Mouse (Mus musculus): ENCODE results near the gene Grb14.

Grb14 gene

DNA sequence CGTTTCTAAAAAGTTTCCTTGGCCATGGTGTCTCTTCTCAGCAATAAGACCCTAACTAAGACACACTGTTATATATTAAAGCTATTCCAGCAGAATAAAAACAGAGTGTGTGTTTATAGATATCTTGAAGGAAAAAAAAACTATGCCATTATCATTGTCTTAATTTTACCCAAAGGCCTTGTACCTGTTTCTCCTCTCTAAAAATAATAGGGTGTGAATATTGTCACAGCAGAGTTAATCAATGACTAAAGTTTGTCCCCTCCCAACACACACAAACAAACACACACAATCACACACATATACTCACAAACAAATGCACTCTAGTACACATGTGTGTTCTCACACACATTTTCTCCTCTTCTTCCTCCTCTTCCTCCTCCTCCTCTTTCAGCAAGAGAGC lies at the start of gene Grb14:
Gene Grb14 (minus strand): TSS at position 101 of the 400 bp plus-strand sequence.
- no peak for DNase-seq (ENCODE audit: low spot score)

DNA sequence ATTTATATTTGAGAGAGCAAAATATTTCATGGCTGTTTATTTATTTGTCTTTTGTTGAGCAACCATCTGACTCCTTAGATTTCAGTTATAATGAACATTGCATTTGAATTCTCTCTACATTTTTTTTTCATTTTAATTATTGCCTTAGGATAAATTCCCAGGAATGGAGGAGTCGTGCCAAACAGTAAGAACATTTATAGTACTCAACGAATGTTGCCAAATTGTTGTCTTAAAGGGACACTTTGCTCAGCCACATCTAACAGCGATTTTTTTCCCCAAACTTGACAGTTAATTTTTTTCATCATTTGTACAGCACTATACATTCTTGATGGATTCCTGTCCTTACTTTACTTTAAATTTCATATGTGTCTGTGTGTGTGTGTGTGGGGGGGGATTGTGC lies 47.4 kb upstream of the Grb14 start:
- no peak for DNase-seq (ENCODE audit: low spot score)

DNA sequence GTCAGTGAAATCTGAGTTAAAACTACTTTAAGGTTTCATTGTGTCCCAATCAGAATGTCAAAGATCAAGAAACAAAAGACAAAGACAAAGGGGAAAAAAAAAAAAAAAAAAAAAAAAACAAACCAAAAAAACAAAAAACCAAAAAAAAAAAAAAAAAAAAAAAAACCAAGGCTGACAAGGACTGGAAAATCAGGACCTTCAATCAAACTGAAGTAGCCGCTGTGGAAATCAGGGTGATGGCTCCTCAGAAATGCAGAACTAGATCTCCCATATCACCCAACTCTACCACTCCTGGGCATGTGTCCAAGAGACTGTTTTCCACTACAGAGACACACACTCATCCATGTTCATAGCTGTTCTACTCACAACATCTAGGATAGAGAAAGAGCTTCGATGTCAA lies 29.0 kb upstream of the Grb14 start:
- no peak for DNase-seq (ENCODE audit: low spot score)

DNA sequence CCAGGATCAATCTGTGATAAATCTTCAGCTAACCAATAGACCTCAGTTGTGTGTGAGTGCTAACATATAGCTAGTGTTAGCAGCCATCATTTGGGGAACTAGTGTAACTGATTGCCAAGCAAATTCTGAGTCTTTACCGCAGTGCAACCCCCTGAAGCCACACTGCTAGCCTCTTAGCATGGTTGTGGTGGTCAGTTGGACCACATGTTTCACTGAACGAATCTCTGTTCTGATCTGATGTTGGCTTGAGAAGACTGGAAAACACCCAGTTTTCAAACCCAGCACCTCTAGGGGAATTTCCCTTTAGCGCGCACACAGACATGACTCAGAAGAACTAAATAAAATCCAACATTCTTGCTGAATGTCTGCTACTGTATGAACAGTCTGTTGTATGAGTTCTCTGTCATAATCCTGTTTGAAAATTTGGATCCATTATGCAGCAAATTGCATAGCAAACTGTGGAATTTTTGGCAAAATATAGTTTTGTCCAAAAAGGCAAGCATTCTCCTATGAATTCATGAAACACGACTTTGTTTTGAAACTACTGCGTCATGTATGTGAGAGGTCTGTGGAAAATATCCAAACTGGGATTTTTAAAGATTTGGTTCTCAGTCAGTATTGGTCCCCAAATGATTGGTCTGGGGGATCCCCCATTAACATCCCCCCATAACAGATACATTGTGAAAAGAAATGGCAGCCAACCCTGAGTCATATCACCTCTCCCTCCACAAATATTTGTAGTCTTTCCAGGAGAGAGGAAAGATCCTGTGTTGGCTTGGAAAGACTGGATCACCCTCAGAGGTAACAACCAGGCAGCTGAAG lies 27.6 kb upstream of the Grb14 start:
- DNase-seq (ENCODE audit: low spot score), result no peak

DNA sequence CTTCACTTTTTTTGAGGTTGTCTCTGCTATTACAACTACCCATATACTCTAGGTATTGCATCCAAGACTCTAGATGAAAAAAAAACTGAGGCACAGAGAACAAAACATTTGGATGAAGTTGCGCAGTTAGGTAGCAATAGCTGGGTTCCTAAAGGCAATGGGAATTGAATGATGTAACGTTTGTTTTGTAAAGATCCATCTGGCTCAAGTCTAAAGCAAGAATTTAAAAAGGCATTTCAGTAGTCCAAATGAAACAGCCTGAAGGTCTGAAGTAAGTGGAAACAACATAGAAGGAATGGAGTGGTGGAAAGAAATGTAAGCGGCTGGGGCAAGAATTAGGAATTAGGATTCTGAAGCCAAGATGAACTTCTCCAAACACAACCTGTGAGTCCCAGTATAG lies 26.0 kb upstream of the Grb14 start:
- DNase-seq (ENCODE audit: low spot score), result no peak

DNA sequence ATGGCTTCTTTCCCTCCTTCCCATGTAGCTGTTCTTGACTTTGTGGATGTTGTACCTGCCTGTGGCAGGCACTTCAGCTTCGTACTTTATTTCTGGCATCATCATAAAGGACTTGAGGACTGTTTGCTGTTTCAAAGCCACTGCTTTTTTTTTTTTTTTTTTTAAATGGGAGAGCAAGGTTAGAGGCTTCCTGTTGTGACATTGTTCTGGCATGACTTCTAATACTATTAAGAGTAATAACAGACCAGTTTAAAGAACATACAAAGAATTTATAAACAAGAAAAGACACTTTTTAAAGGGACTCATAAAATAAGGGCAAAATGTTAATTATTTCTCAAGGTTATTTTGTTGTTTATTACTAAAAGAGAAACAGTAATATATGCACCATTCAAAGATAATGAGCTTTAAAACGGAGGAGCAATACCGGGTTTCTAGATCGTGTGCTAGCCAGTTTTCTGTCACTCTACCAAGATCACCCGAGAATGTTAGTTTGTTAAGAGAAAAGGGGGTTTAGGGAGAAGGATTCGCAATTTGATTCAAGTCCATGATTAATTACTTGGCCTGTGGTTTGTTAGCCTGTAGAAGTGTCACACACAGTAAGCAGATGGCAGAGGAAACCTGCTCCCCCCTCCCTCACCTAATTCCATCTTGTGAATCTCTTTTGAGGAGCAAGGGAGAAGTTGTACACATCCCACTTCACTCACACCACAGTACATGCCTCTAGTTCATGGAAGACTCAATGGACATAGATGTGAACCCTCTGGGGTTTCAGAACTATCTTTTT lies 23.6 kb upstream of the Grb14 start:
- no peak for DNase-seq (ENCODE audit: low spot score)

DNA sequence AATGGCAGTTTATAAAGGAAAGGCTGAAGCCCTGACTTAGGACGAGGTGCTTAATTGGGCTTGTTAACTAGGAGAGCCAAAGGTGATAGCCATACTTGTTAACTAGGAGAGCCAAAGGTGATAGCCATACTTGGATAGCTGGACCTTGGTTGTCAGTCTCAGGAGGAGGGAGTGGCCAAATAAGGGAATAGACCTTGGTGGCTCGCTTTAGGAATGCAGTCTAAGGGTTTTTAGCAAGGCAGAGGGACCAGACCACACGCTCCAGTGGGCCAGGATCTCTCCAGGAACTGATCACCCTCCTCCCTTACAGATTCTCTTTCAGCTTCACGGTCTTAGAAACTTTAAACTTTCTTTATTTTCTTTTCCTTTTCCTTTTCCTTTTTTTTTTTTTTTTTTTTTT lies 13.4 kb upstream of the Grb14 start:
- DNase-seq (ENCODE audit: low spot score), result no peak

DNA sequence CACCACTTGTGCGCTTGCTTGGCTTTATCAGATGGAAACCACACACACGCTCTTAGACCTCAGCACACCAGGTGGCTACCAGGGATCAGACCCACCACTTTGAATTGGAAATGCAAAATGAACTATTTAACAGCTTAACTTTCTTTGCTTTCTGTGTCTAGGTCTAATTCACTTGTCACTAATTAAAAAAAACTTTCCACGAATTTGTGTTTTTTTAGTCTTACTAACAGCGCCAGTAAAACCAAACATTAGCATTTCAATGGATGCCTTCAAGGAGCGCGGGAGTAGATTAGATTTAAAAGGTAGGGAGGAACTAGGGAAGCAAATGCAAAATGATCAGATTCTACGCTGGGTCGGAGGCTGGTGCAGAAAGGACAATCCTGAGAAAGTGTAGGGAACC lies 12.8 kb upstream of the Grb14 start:
- DNase-seq (ENCODE audit: low spot score), result no peak

DNA sequence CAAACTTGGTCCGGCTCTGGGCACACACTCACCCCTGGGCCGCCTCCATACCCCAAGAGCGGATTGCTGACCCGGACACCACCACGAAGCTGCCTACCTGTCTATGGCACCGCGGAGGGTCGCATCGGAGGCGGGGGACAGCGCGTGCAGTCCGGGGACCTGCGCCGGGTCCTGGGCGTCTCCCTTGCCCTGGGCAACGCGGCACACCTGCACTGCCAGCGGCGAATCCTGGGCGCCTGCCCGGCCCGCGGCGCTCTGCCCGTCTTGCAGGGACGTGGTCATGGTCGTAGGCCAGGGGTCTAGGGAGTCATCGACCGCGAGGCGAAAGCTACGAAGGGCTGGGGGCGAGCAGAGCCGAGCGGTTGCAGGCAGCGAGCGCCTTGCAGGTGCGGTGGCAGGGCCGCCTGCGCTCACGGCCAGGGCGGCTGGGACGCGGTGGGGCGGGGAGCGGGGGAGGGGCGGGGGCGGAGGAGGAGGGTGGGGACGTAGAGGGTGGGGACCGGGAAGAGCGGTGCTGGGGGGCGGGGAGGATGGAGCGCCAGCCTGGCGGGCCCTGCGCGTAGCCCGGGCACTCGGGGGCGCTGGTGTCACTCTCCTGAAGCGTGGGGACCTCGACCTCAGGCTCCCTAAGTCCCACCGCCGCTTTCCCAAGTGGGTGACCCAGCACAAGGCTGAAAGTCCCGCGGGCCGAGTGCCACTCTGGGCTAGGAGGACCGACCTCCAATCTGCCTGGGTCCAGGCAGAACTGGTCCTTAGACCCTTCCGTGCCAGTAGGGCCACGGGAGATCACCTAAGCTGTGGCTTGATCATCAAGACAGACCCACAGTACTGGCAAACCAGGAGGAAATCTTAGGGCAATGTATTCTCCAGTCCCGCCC lies 2.2 kb downstream of the Grb14 start:
- no peak for DNase-seq (ENCODE audit: low spot score)

DNA sequence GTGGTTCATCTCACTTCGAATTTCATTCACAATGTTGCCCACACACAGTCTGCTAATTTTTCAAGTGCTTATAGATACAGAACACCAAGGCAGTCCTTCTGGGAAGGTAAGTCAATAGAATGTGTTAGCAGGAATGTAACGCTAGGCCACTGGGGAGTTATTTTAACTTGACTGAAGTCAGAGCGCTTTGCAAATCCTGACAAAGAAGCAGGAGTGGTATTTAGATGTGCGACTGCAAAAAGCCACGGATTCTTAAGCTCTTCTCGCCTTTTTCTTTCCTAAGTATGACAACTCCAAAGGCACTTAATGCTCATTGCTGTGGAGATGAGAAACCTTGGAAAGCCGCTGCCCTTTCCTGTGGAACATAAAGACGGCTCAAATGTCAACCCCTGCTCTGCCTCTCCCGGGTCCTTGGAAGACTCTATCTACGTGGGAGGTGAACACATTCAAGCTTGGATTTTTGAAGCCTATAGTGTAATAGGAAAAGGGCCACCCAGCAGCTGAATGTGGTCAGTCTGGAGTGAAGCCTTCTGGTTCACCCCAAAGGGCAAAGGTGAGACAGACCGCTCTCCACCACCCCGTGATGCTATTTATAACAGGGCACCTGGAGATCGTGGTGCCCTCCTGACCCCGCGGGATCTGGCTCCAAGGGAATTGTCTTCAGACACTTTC lies 3.0 kb downstream of the Grb14 start:
- DNase-seq (ENCODE audit: low spot score), result no peak

DNA sequence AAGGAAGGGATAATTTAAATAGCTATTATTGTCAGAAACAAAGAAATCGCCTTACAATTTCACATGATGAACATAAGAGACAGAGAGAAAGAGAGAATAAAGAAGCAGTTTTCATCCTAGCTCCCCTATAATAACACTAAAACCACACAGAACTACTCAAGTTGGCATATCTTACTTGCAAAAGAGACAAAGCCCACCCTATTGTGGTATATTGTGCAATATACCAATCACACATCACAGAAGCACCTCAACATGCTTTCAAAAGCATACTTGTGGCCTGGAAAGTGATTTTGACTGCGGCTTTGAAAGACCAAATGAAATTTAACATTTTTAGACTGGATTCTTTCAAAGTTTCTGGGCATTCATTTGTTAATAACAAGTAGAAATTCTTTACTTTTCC lies 7.4 kb downstream of the Grb14 start:
- DNase-seq (ENCODE audit: low spot score), result no peak

DNA sequence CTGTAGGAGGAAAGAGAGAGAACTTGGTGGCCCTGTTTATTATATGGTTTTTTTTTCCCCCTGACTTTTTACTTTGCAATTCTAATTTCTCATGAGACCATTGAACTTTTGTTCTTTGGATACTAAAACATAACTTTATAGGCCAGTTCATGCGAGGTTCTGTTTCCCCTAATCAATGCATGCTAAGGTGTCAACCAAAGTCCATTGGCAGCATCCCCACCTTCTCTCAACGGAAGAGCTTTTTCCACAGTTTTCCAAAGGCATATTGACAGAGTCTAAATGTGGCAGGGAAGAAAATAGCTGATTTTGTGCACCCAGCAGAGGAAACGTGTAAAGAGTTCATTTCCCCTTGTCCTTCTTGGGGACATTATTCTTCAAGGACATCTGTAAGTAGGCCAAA lies 10.2 kb downstream of the Grb14 start:
- DNase-seq (ENCODE audit: low spot score), result no peak

DNA sequence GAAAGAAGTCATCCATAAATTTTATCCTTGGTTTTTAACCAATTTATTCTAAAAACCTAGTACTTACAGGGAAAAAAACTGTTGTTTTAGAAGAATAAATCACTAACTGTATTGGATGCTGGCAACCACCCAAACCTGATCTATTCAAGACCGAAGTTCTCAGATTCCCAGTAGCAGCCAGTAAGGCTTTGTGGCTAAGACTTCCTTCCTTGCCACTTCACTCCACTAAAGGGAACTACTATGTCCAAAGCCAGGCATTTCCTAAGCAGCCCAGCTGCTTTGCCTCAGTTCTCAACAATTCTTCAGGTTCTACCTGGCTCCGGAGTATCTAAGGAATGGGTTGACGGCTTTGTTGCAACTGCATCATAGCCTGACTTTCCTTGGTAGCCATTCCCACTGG lies 14.7 kb downstream of the Grb14 start:
- DNase-seq (ENCODE audit: low spot score), result no peak

DNA sequence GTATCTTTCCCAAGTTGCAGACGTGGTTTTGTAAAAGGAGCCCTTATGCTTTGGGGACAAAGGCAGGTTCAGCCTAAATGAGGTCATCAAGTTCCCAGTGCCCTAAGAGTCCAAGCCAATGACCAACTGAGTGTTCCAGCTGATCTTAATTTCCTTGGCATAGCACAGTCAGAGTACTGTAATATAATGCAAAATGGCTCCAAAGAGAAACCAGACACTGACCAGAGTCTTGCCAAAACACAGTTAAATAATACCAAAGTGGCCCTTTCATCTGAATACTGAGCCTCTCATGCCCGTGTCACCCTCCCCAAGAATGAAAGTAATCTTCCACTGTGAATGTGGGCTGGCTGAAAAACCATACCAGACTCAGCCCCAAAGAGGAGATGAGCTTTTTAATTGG lies 17.4 kb downstream of the Grb14 start:
- DNase-seq (ENCODE audit: low spot score), result no peak

DNA sequence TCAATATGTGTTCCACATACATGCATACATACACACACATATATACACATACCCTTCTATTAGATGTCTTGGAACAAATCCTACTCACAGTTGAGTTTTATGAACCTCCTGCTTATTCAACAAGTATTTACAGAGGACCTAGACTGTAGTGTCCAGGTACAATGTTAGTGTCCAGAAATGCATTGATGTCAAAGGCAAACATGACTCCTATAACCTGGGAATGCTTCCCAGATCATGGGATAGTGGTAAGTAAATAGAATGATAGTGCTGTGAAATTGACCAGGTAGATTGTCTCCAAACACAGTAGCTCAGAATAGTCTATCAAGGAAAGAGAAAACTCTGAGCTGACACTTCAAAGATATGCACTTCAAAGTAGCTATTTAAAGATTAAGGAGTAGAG lies 19.7 kb downstream of the Grb14 start:
- DNase-seq (ENCODE audit: low spot score), result no peak

DNA sequence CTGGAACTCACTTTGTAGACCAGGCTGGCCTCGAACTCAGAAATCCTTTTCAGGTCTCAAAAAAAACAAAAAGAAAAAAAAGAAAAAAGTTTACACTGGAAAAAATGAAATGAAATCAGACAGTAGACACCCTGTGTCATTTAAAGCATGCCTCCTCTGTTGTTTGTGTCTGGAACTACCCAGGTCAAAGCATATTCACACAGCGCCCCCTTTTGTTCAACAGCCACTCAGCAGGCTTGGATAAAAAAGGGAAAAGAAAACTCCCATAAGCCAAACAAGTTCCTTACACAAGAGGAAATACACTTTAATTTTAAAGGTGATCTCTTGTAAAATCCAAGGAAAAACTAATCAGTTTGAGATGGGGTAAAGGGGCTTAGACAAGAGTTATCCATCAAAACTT lies 21.4 kb downstream of the Grb14 start:
- no peak for DNase-seq (ENCODE audit: low spot score)

DNA sequence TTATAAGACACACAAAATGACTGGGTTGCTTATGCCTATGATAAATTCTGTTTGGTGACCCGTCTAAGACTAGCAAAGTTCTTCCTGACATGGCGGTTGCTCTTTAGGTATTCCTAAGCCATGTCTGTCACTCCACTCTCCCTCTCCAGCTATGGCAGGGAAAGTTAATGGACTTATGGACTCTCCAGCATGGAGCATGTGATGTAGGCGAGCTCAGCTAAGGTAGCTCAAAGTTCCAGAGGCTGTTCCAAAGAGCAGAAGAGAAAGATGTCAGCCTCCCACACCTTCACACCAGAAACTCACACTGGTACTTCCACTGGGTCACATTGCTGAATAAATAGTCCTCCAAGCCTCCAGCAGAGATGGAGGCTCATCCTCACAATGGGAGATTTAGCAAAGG lies 22.2 kb downstream of the Grb14 start:
- no peak for DNase-seq (ENCODE audit: low spot score)

DNA sequence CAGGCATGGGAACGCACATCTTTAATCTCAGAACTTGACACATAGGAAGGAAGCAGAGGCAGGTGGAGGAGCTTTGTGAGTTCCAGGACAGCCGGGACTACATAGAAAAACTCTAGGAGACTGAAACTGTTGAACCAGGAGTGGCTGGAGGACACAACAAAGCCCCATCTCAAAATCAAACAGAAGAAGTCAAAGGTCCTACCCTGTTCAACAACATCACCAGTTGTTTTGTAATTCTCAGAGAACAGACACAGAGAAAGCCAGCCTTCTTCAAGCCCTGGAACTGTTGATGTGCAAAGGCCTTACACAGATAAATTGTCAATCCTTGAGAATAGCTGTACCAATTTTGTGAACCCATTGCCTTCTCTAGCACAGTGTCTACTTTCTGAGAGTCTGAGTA lies 29.7 kb downstream of the Grb14 start:
- no peak for DNase-seq (ENCODE audit: low spot score)

DNA sequence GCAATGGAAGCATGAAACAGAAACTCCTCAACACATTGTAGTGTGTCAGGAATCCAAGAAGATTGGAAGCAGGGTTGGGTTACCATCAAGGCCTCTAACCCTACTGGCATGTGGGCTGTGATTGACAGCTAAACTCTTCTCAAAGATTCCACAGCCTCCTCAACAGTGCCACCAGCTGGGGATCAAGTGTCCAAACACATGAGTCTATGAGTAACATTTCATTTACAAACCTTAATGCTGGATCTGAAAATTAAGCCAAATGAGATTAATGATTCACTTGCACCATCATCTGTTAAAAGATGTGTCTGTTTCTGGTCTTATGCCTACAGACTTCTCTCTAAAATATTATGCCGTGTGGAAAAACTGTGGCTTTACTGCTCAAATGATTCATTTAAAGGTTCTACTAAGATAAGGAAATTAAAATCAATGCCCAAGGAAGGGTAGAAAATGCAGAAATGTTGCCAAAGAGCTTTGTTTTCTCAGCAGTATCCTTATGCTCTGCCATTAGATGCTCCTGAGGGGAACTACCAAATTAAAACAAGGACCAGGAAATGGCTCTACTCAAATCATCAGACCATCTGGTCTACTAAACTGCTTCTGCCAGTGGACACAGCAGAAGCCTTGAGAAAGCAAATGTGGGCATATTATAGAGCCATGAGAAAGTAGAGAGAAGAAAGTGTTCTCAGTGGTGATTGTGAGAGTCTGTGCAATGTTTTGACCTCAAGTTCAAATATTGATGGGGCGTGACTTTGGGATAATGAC lies 35.2 kb downstream of the Grb14 start:
- DNase-seq (ENCODE audit: low spot score), result no peak

DNA sequence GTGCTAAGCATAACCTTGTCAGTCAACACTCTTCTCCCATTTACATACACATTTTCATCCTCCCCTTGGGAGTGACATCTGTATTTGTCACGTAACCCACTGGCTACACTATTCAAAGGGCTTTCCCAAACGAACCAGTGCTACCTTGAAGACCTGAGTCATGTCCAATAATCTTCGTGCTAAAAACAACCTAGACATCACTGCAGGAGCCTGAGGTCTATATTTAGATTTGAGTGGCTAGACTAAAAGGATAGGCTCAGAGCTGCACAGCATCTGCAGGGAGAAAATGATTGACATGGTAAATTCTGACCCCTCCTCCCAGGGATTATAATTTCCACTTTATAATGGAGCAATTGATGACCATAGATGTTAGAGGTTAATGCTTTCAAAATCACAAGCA lies 37.0 kb downstream of the Grb14 start:
- DNase-seq (ENCODE audit: low spot score), result no peak

DNA sequence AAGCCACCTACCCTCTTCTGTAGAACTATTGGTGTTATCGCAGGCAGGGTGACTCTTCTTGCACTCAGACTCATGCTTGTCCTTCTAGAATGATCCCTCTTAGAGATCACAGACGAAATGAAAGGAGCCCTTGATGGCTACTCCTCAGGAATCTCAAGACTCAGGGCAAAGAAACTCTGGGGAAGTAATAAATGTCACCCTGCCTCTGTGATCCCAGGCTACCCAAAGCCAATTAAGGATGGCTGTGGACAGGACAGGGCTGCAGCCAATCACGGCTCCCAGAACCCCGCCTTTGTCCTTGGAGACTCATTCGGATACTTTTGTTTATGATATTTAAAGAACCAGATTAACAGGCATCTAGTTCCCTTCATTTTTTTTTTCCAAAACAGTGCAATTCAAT lies 49.2 kb downstream of the Grb14 start:
- no peak for DNase-seq (ENCODE audit: low spot score)
